Mouse (Mus musculus): Measurements from ENCODE around the gene Itih2. TPM values are rescaled to one million over a fixed set of nuclear protein-coding genes. Genes with fewer than 3 reads are reported as not detected.

Gene Itih2
- 2.2 TPM for polyA plus RNA-seq (2014; fragmentation: Illumina TruSeq; extraction: RNeasy Lipid Tissue Mini Kit (QIAGEN cat#74804); ENCODE audit: insufficient read depth, low read depth, low replicate concordance)

DNA sequence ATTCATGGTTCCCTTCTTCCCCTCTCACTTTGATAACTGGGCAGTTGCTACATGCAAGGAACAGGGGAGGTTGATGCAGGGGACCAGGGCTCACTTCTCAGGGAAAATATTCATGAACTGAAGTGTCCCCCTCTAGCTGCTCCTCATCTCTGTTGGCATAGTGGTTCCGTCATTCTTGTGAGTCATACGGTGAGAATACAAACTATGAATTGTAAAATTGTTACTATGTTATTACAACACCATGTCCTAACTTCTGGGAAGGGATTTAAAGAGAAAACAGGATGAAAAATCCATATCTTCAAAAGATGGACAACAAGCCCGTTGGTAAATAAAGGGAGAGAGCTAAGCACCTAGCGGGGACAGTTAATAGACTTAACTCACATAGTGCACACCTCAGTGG lies at the start of gene Itih2:
TSS of gene Itih2 (minus strand) at position 101 of the 400 bp plus-strand sequence.

DNA sequence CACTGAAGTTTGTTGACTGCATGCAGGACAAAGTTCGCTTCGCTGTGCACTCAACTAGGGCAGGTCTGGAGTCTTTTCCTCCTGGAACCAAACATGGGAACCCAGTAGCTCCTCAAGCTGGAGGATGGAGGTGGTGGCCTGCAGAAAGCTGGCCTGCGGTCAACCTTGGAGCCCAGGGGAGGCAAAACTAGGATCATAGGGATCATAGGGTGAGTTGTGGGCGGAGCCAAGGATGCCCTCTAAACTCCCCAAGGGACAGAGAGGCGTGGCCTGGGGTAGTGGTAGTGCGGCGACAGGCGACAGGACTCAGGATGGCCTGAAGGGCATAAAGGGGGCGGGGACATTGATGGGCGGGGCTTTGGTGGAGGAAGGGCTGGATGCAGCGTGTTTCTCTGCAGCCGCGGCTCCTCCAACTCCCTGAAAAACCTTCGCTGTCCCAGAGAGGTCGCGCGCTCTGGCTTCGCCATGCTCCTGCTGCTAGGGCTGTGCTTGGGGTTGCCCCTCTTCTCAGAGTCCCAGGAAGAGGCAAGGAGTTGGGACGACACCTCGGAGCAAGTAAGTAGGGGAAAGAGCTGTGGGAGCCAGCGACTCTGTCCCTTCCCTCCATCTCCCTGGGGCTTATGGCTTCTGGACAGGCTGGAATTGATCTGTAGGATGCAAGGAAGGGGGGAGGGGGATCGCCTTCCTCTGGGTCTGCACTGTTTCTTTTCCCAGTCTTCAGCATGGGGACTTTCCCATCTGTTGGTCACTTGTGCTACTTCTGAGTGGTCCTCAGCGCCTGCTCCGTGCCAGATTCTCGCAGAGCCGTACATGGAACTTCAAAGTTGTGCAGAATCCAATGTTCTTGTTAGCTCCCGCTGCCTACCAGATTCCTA lies 22.2 kb upstream of the Itih2 start, which contains the start of gene Itih5:
TSS of gene Itih5 (plus strand) at position 371 of the 875 bp plus-strand sequence.

DNA sequence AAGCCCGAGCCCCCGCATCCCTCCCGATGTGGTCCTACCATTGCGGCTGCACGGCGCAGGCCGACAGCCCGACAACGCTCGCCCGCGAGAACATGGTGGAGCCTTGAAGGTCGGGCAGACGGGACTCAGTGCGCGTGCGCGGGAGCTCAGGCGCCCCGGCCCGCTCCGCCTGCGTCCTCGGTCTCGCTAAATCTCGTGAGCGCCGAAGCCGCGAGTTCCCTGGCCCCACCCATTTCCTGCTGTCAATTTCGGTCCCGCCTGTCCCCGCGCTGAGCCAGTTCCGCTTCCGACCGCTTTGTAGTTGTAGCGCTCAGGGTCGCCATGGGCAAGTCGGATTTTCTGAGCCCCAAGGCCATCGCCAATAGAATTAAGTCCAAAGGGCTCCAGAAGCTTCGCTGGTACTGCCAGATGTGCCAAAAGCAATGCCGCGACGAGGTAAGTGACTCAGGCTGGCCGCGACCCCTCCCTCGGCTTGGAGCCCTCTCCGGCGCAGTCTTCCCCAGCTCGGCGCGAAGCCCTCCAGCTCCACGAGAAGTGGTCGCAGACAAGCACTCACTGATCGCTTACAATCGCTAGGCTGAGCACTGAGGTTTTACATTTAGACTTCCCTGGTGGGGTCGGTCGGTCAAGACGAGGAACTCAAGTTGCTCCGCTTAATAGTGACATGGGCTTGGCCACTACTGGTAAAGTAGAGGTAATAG lies 50.7 kb downstream of the Itih2 start, which contains the start of the genes Atp5c1 and Kin:
TSS of gene Atp5c1 (minus strand) at position 201 of the 701 bp plus-strand sequence.
TSS of gene Kin (plus strand) at position 284 of the 701 bp plus-strand sequence.

DNA sequence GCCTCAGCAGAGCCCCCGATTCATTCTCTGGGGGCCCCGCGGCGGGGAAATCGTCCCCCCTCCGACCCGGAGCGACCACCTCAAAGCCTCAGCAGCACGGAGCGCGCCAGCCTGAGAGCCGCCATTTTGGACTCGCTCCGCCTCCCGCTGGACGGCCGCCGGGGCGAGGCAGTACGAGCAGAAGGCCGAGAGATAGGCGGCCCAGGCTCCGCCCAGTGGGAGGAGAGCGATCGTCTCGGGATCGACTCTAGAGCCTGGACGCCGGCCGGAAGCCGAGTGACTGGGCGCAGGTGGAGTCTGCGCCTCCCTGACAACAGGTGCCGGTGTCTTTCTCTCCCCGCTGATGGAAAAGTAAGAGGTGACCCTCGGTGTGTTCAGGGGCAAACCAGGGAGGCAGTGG lies 82.7 kb downstream of the Itih2 start, which contains the start of gene Taf3:
TSS of gene Taf3 (minus strand) at position 136 of the 400 bp plus-strand sequence.

Other genes starting within 250 kb of the Itih2 start
- not detected for gene 9230102O04Rik, start 241.9 kb downstream of the Itih2 start, polyA plus RNA-seq (2014; fragmentation: Illumina TruSeq; extraction: RNeasy Lipid Tissue Mini Kit (QIAGEN cat#74804); ENCODE audit: insufficient read depth, low read depth, low replicate concordance)
- gene Gata3, start 241.4 kb downstream of the Itih2 start, polyA plus RNA-seq (2014; fragmentation: Illumina TruSeq; extraction: RNeasy Lipid Tissue Mini Kit (QIAGEN cat#74804); ENCODE audit: insufficient read depth, low read depth, low replicate concordance): 3.0 TPM
- 4.6 TPM for gene Taf3, start 82.8 kb downstream of the Itih2 start, polyA plus RNA-seq (2014; fragmentation: Illumina TruSeq; extraction: RNeasy Lipid Tissue Mini Kit (QIAGEN cat#74804); ENCODE audit: insufficient read depth, low read depth, low replicate concordance)
- 244 TPM for gene Atp5c1, start 50.9 kb downstream of the Itih2 start, polyA plus RNA-seq (2014; fragmentation: Illumina TruSeq; extraction: RNeasy Lipid Tissue Mini Kit (QIAGEN cat#74804); ENCODE audit: insufficient read depth, low read depth, low replicate concordance)
- gene Kin, start 50.8 kb downstream of the Itih2 start, polyA plus RNA-seq (2014; fragmentation: Illumina TruSeq; extraction: RNeasy Lipid Tissue Mini Kit (QIAGEN cat#74804); ENCODE audit: insufficient read depth, low read depth, low replicate concordance): 11.5 TPM
- gene Itih5, start 22.2 kb upstream of the Itih2 start, polyA plus RNA-seq (2014; fragmentation: Illumina TruSeq; extraction: RNeasy Lipid Tissue Mini Kit (QIAGEN cat#74804); ENCODE audit: insufficient read depth, low read depth, low replicate concordance): 1.5 TPM
- 0.40 TPM for gene Sfmbt2, start 239.1 kb upstream of the Itih2 start, polyA plus RNA-seq (2014; fragmentation: Illumina TruSeq; extraction: RNeasy Lipid Tissue Mini Kit (QIAGEN cat#74804); ENCODE audit: insufficient read depth, low read depth, low replicate concordance)

Data from lung, adult 10 weeks (tissue).